Mouse (Mus musculus) thymus, postnatal 10 days (tissue): Measurements from ENCODE around the gene Hadh.

Experiments
- DNase-seq, 2 experiments: peaks; one replicate each; pipeline ENCODE4 v3.0.0; 2021; ENCODE audit warnings: low spot score in 2 of 2

The Hadh gene

GRCm38 (mm10) chr3:131218636-131219390 lies 53.1 kb downstream of the Hadh start:
- DNase-seq: no peak

- DNase-seq: peak; percentile 67 to 88
Observed at GRCm38 (mm10) chr3:131214841-131215240, 57.1 kb downstream of the Hadh start.

GRCm38 (mm10) chr3:131214060-131214658 lies 57.7 kb downstream of the Hadh start:
- DNase-seq: no peak

- DNase-seq: peak in 1 of 2 experiments; percentile 39
Observed at GRCm38 (mm10) chr3:131212200-131212599, 59.7 kb downstream of the Hadh start.

- DNase-seq: peak; percentile 82 to 84
Observed at GRCm38 (mm10) chr3:131208265-131208891, 63.5 kb downstream of the Hadh start.

DNA sequence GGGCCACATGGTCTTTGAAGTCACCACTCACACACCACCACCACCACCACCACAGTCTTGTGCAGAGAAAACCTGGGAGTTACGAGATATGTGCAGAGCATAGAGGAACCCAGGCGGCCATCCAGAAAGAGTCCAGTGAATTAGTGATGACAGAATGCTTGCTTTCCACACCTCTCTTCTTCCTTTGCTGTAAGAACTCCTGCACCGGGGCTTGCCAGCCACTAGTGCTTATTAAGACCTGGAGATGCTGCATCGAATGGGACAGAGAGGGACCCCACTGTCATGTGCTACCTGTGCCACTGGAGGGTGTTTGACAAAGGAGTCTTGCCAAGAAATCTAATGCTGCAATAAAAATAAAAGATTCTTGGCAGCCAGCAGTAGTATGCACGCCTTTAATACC lies 64.1 kb downstream of the Hadh start:
- peak; percentile 22 to 37 for DNase-seq

DNA sequence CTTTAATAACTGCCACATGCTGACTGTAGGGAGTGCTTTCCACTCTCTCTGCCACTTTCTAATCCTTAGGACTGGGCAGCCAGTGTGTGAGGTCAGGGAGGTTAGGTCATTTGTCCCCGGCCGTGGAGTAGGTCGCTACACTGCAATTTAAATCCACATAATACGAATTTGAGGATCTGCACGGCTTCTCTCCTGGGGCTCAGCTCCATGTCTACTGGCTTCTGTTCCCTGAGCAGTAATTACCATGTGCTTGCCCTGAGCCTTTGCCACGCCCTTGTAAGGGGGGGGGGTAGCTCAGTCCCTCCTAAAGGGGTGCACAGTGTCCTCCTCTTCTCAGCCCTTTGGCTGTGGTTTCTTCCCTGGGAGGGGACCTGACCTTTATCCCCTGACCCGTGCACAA lies 69.6 kb downstream of the Hadh start:
- no peak for DNase-seq

- no peak for DNase-seq
Observed at GRCm38 (mm10) chr3:131199590-131200288, 72.2 kb downstream of the Hadh start.

- no peak for DNase-seq
Observed at GRCm38 (mm10) chr3:131198991-131199390, 72.9 kb downstream of the Hadh start.

DNA sequence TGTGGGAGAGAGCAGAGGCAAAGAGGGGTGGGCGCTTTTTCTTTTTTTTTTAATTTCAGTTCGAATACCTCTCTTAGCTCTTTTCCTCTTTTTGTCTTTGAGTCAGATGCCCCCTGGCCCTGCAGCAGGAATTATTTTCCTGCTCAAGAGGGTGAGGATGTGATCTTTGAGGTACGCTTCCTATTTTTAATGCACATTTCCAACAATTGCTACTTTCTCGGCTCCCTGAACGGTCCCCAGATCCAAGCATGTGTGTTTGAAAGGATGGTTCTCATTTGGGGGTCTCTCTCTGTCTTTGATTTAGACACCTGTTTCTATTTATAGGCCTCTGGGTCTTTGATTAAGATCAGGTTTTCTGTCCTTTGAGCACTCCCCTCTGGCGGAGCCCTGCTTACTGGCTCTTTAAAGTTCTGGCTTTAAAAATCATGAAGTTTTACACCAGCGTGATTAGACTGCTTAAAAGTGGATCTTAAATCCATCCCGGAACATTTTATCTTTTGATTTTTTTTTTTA lies 75.3 kb downstream of the Hadh start:
- DNase-seq: no peak

DNA sequence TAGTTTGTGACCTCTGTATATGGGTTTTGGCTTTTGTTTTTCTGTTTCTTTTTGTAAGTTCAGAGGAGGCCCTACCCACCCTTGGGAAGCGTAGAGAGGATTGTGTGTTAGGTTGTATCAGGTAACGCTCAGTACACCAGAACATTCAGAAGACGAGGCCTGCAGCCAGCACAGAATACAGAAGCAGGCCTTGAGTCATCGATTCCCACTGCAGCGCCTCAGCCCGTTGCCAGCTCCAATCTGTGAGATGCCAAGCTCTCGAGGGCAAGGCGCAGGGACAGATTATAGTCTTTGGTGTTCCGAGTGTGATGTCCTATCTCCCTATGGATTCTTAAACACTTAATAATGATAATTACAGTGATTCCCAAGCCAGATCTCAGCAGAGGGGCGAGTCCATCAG lies 75.9 kb downstream of the Hadh start:
- no peak for DNase-seq

DNA sequence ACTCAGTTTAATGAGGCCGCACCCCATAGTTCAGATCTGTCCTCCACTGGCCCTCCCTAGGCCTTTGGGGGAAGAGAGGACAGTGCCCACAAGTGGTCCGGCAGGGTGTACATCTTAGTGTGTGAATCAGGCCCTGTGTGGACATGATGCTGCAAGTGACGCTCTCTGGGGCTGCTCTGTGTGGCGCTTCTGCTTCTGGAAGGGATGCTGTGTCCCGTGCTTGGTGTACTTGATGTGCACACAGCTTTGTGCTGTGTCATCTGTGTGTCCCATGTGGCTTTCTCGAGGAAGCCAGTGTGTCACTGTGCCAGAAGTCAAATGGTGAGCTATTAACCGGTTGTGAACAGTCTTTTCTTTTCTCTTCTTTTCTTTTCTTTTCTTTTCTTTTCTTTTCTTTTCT lies 80.4 kb downstream of the Hadh start:
- no peak for DNase-seq

GRCm38 (mm10) chr3:131190671-131191367 lies 81.1 kb downstream of the Hadh start:
- DNase-seq: no peak

- no peak for DNase-seq
Observed at GRCm38 (mm10) chr3:131190239-131190638, 81.7 kb downstream of the Hadh start.

DNA sequence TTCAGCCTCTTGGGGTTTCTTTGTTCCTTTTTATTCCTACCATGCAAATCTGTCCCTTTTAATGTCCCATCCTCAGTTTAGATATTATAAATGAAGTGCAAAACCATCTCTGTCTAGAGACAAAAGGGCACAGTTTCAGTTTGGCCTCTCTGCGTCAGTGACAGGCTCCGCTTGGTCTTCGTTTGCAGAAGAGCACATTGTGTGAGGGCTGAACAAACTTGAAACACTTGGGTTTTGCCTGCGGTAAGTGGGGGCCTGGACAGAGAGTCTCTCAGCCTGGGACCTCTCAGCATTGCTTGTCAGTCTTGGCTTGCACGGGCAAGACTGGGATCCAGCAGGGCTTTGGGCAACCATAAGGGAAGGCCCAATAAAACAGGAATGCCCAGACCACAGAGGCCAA lies 85.7 kb downstream of the Hadh start:
- no peak for DNase-seq
